Mouse (Mus musculus) limb, embryonic 14.5 days (tissue): Measurements from ENCODE around the gene Tle4. TPM values are rescaled to one million over a fixed set of nuclear protein-coding genes. Genes with fewer than 3 reads are reported as not detected.

Experiments
- ATAC-seq: fragments of 200-750 bp; cut with Nextera tagmentation; 2 replicates; pipeline ENCODE4 v1.8.0; 2017; ENCODE audit warnings: low read depth, moderate number of reproducible peaks, moderate TSS enrichment; ENCODE audit not compliant: low FRiP score
- DNase-seq: peaks from one replicate; pipeline ENCODE4 v3.0.0-alpha.2; 2015; ENCODE audit warnings: low spot score
- H3K27ac ChIP-seq: fragments of 300-500 bp; sonication (generic); replicated peaks from 2 replicates; pipeline ENCODE4 v1.5.1; 2014; ENCODE audit warnings: low read depth, mild to moderate bottlenecking, low read length, moderate library complexity, mixed read lengths
- H3K27me3 ChIP-seq: fragments of 300-500 bp; sonication (generic); 2 replicates; pipeline ENCODE4 v1.6.1; 2014; ENCODE audit warnings: low read length, mixed read lengths; ENCODE audit not compliant: control insufficient read depth, insufficient read depth
- H3K36me3 ChIP-seq: fragments of 300-500 bp; sonication (generic); 2 replicates; pipeline ENCODE4 v1.6.1; 2014; ENCODE audit warnings: mild to moderate bottlenecking, low read length, moderate library complexity, mixed read lengths; ENCODE audit not compliant: control insufficient read depth, insufficient read depth
- H3K4me1 ChIP-seq: fragments of 300-500 bp; sonication (generic); 2 replicates; pipeline ENCODE4 v1.6.1; 2014; ENCODE audit warnings: antibody characterized with exemption, low read length, mixed read lengths; ENCODE audit not compliant: control insufficient read depth, insufficient read depth
- H3K4me2 ChIP-seq: fragments of 300-500 bp; sonication (generic); replicated peaks from 2 replicates; pipeline ENCODE4 v1.6.1; 2014; ENCODE audit warnings: low read depth, mild to moderate bottlenecking, low read length, moderate library complexity; ENCODE audit not compliant: severe bottlenecking
- H3K4me3 ChIP-seq: fragments of 300-500 bp; sonication (generic); replicated peaks from 2 replicates; pipeline ENCODE4 v1.5.1; 2014; ENCODE audit warnings: low read length
- H3K9ac ChIP-seq: fragments of 300-500 bp; sonication (generic); 2 replicates; pipeline ENCODE4 v1.6.1; 2014; ENCODE audit warnings: mild to moderate bottlenecking, low read depth, low read length, moderate library complexity; ENCODE audit not compliant: severe bottlenecking
- H3K9me3 ChIP-seq: fragments of 300-500 bp; sonication (generic); 2 replicates; pipeline ENCODE4 v1.6.1; 2016; ENCODE audit warnings: low read length; ENCODE audit not compliant: control insufficient read depth
- POLR2A ChIP-seq: fragments of 200-500 bp; IDR thresholded peaks from 2 replicates; pipeline ENCODE4 v1.8.0; 2012; ENCODE audit warnings: inconsistent platforms, mild to moderate bottlenecking, moderate library complexity, borderline replicate concordance; ENCODE audit not compliant: insufficient read depth, insufficient read length; ENCODE audit errors: extremely low read depth
- WGBS: fragments of 180-500 bp; shearing (Covaris S2); extraction: QIAGEN DNeasy Blood & Tissue Kit; methylation state at CpG from one replicate; pipeline ENCODE4 v1.1.7; 2014; 5-methylcytosine and 5-hydroxymethylcytosine counted together
- polyA plus RNA-seq, 2 experiments: library from polyadenylated mRNA; depleted of rRNA in 1 of 2; stranded (reverse) in 1 of 2; unstranded in 1 of 2; fragments of >200 nt; fragmentation: Nextera tagmentation in 1 of 2; extraction: Ambion mirVana in 1 of 2; gene quantifications; 2 replicates each; pipeline versions ENCODE4 v1.2.1 to v1.2.3; 2012 to 2014

Gene Tle4
- polyA plus RNA-seq, 2 experiments: 20.3 to 20.6 TPM

- H3K9me3 ChIP-seq: no peaks in the 10 kb centered on the region
- ATAC-seq: no peak
Measured at GRCm38 (mm10) chr19:14520098-14520802, 77.6 kb downstream of the Tle4 start.

GRCm38 (mm10) chr19:14519186-14519585, 78.7 kb downstream of the Tle4 start:
- Histone ChIP-seq H3K9ac (no peak overlapping the region), H3K4me3 (no peak overlapping the region), H3K4me1 (no peaks in the 10 kb centered on the region), H3K9me3 (no peaks in the 10 kb centered on the region), H3K36me3 (peaks cover 9% of the 10 kb centered on the region), H3K27ac (no peak overlapping the region), H3K27me3 (no peaks in the 10 kb centered on the region), H3K4me2 (no peak overlapping the region)
- DNase-seq (no peak), ATAC-seq (no peak)
- TF ChIP-seq POLR2A: no peak
- WGBS: 72% methylated on average over 7 of the region's 7 CpGs

More at GRCm38 (mm10) chr19:14520098-14520802, 77.6 kb downstream of the Tle4 start:
- Histone ChIP-seq H3K36me3 (peaks cover 9% of the 10 kb centered on the region), H3K9ac (no peak overlapping the region), H3K4me1 (no peaks in the 10 kb centered on the region), H3K4me3 (no peak overlapping the region), H3K27me3 (no peaks in the 10 kb centered on the region), H3K4me2 (no peak overlapping the region), H3K27ac (no peak overlapping the region)
- DNase-seq: no peak
- no peak for TF ChIP-seq POLR2A
- WGBS: 74% methylated on average over 2 of the region's 2 CpGs

- Histone ChIP-seq H3K27ac (no peak overlapping the region), H3K4me3 (no peak overlapping the region), H3K9ac (no peak overlapping the region), H3K9me3 (no peaks in the 10 kb centered on the region), H3K4me1 (0 out of 2 replicates have a peak, but pooled peaks cover 2% of the 10 kb centered on the region), H3K36me3 (peaks cover 9% of the 10 kb centered on the region), H3K27me3 (no peaks in the 10 kb centered on the region), H3K4me2 (no peak overlapping the region)
- TF ChIP-seq POLR2A: no peak
- ATAC-seq (no peak), DNase-seq (no peak)
- 53% methylated on average over 9 of the region's 9 CpGs for WGBS
Measured at GRCm38 (mm10) chr19:14518438-14519044, 79.3 kb downstream of the Tle4 start.

GRCm38 (mm10) chr19:14516420-14516819, 81.4 kb downstream of the Tle4 start:
- peaks cover 9% of the 10 kb centered on the region for H3K36me3 ChIP-seq
- no peak for TF ChIP-seq POLR2A
- H3K4me1 ChIP-seq: 0 out of 2 replicates have a peak, but pooled peaks cover 4% of the 10 kb centered on the region

GRCm38 (mm10) chr19:14508819-14509218, 89.0 kb downstream of the Tle4 start:
- no peak for TF ChIP-seq POLR2A
- Histone ChIP-seq H3K9ac (no peak overlapping the region), H3K36me3 (no peaks in the 10 kb centered on the region), H3K9me3 (no peaks in the 10 kb centered on the region), H3K4me2 (no peak overlapping the region), H3K27me3 (no peaks in the 10 kb centered on the region), H3K4me1 (0 out of 2 replicates have a peak, but pooled peaks cover 4% of the 10 kb centered on the region), H3K27ac (no peak overlapping the region), H3K4me3 (no peak overlapping the region)
- ATAC-seq (no peak), DNase-seq (no peak)
- WGBS: 26% methylated on average over 4 of the region's 4 CpGs

More at GRCm38 (mm10) chr19:14516420-14516819, 81.4 kb downstream of the Tle4 start:
- DNase-seq (no peak), ATAC-seq (no peak)
- no peak overlapping the region for H3K27ac ChIP-seq
- no peaks in the 10 kb centered on the region for H3K9me3 ChIP-seq
- 81% methylated on average over 1 of the region's 1 CpGs for WGBS
- no peaks in the 10 kb centered on the region for H3K27me3 ChIP-seq
- H3K4me2 ChIP-seq: no peak overlapping the region
- no peak overlapping the region for H3K4me3 ChIP-seq
- no peak overlapping the region for H3K9ac ChIP-seq
